Mouse (Mus musculus): Measurements from ENCODE around the gene Tmcc3.

- TF ChIP-seq CTCF (IDR thresholded peaks at IDR 0.05; ENCODE audit: low read depth, low read length) (no peak), POLR2A (IDR thresholded peaks at IDR 0.05; ENCODE audit: insufficient read depth, low read length) (no peak), EP300 (IDR thresholded peaks at IDR 0.05; ENCODE audit: insufficient read depth, low read depth, low read length) (no peak)
These were observed 35.5 kb downstream of the Tmcc3 start for GRCm38 (mm10) chr10:94347296-94347695.

Measured in ES-Bruce4 (cell line).